Mouse (Mus musculus): ENCODE data around the gene Tnrc18. TPM values are rescaled to one million over a fixed set of nuclear protein-coding genes. Genes with fewer than 3 reads are reported as not detected.

The Tnrc18 gene
- polyA plus RNA-seq, 1 experiment = 48.6 TPM

DNA sequence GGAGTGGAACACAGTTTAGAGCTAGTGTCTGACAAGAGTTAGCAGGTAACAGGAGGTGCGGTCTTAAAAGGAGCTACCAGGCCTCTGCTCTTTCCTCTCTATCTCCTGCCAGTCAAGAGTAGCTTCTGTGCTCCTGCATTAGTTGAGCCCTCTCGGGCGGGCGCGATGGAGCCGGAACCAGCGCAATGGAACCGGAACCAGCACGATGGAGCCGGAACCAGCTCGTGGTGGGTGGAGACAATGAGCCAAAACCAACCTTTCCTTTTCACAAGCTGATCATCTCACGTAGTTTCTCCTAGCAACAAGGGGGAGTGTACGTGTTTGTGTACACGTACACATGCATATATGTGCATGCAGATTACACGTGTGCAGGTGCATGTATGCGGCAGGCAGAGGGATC, 89.2 kb downstream of the Tnrc18 start:
- TF ChIP-seq POLR2A (IDR thresholded peaks at IDR 0.05; ENCODE audit: control insufficient read depth, extremely low read depth, insufficient read depth, low read length, poor library complexity) = no peak
- TF ChIP-seq CTCF (IDR thresholded peaks at IDR 0.05; ENCODE audit: borderline replicate concordance, control insufficient read depth, extremely low read depth, insufficient read depth, low read length, poor library complexity) = no peak
- H3K4me1 ChIP-seq (replicated peaks; ENCODE audit: control insufficient read depth, insufficient read depth, low read length) = peaks cover 9% of the 10 kb centered on the region
- 98% methylated on average over 16 of the region's 16 CpGs for WGBS

DNA sequence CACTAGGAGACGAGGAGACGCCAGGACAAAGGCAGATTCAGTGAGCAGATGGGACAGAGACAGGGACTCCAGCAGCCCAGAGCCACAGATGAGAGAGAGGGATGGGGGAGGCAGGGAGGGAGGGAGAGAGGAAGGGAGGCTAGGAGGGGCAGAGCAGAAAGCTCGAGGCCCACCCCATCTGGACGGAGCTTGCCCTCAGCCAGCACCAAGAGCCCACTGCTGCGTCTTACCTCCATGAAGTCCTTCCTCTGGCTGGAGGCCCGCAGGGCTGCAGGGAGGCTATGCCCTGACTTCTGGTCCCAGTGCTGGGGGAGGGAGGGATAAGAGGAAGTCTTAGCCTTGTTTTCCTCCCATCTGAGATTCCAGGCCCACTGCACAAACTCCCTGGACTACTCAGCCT, 90.7 kb downstream of the Tnrc18 start:
- no peak for TF ChIP-seq POLR2A (IDR thresholded peaks at IDR 0.05; ENCODE audit: control insufficient read depth, extremely low read depth, insufficient read depth, low read length, poor library complexity)
- TF ChIP-seq CTCF (IDR thresholded peaks at IDR 0.05; ENCODE audit: borderline replicate concordance, control insufficient read depth, extremely low read depth, insufficient read depth, low read length, poor library complexity) = no peak
- Histone ChIP-seq H3K27ac (ENCODE audit: control insufficient read depth, insufficient read depth, low read length) (no peak overlapping the region), H3K4me3 (ENCODE audit: control insufficient read depth, insufficient read depth, low read length) (no peak overlapping the region), H3K4me1 (replicated peaks; ENCODE audit: control insufficient read depth, insufficient read depth, low read length) (peaks cover 9% of the 10 kb centered on the region), H3K36me3 (ENCODE audit: control insufficient read depth, insufficient read depth, low read length) (peaks cover under 1% of the 10 kb centered on the region; the same call in 1 of the 2 replicates), H3K27me3 (ENCODE audit: control insufficient read depth, insufficient read depth, low read length) (no peaks in the 10 kb centered on the region)
- WGBS = 96% methylated on average over 6 of the region's 6 CpGs
- no peak for DNase-seq

More for the DNA sequence above, 89.2 kb downstream of the Tnrc18 start:
- no peak overlapping the region for H3K4me3 ChIP-seq (ENCODE audit: control insufficient read depth, insufficient read depth, low read length)
- H3K27me3 ChIP-seq (ENCODE audit: control insufficient read depth, insufficient read depth, low read length) = no peaks in the 10 kb centered on the region
- no peak overlapping the region for H3K27ac ChIP-seq (ENCODE audit: control insufficient read depth, insufficient read depth, low read length)
- no peak for DNase-seq
- peaks cover 12% of the 10 kb centered on the region for H3K36me3 ChIP-seq (ENCODE audit: control insufficient read depth, insufficient read depth, low read length)

DNA sequence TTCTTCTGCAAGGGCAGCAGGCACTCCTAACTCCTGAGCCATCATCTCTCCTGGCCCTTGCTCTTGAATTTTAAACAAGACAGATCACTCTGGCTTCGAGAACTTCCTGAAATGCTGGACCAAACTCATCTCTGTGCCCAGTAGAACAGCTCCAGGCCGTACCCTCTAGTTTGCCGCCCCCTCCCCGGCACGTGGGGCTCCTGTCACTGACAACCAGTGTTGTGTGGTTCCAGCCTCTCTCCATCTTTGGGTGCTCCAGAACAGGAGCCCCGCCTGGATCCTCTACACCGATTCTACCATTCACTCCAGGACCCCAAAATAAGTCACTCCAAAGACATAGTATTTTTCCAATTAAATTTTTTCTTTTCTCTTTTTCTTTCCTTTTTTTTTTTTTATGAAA, 93.2 kb downstream of the Tnrc18 start:
- no peak for TF ChIP-seq POLR2A (IDR thresholded peaks at IDR 0.05; ENCODE audit: control insufficient read depth, extremely low read depth, insufficient read depth, low read length, poor library complexity)
- TF ChIP-seq CTCF (IDR thresholded peaks at IDR 0.05; ENCODE audit: borderline replicate concordance, control insufficient read depth, extremely low read depth, insufficient read depth, low read length, poor library complexity) = no peak
- WGBS = 96% methylated on average over 7 of the region's 7 CpGs
- no peak for DNase-seq
- Histone ChIP-seq H3K4me1 (replicated peaks; ENCODE audit: control insufficient read depth, insufficient read depth, low read length) (peaks cover 2% of the 10 kb centered on the region; the same call in 1 of the 2 replicates), H3K27ac (ENCODE audit: control insufficient read depth, insufficient read depth, low read length) (no peak overlapping the region), H3K27me3 (ENCODE audit: control insufficient read depth, insufficient read depth, low read length) (no peaks in the 10 kb centered on the region), H3K36me3 (ENCODE audit: control insufficient read depth, insufficient read depth, low read length) (no peaks in the 10 kb centered on the region), H3K4me3 (ENCODE audit: control insufficient read depth, insufficient read depth, low read length) (no peak overlapping the region)

DNA sequence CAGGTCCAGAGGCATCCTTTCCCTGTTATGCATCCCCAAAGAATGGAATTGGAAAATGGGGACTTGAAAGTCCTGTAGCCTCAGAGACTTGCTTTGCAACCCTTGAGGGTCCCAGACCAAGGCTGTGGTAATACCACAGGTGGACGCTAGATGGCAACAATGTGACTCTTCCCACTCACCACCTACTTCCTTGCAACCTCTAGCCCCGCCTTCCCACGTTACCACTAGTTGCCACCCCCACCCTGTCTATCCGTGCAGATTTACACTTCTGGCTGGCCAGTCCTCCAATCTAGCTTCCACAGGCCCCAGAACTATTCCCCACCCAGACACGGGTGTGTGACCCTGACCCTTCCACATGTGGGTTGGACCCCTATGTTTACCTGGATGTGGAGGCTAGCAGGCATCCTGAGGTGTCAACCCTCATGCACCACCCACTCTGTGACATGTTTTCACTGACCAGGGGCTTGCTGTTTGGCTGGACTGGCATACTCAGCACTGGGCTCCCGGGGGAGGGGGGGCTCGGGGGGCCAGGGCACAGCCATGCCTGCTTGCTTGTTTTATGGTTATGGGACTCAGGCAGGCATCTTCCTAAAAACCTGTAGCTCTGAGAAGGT, 93.8 kb downstream of the Tnrc18 start:
- WGBS = 15% methylated on average over 7 of the region's 7 CpGs
- peak; percentile 74 for DNase-seq
- Histone ChIP-seq H3K27ac (ENCODE audit: control insufficient read depth, insufficient read depth, low read length) (no peak overlapping the region), H3K36me3 (ENCODE audit: control insufficient read depth, insufficient read depth, low read length) (no peaks in the 10 kb centered on the region), H3K4me3 (ENCODE audit: control insufficient read depth, insufficient read depth, low read length) (no peak overlapping the region), H3K27me3 (ENCODE audit: control insufficient read depth, insufficient read depth, low read length) (no peaks in the 10 kb centered on the region), H3K4me1 (replicated peaks; ENCODE audit: control insufficient read depth, insufficient read depth, low read length) (peaks cover 2% of the 10 kb centered on the region; the same call in 1 of the 2 replicates)
- TF ChIP-seq CTCF (IDR thresholded peaks at IDR 0.05; ENCODE audit: borderline replicate concordance, control insufficient read depth, extremely low read depth, insufficient read depth, low read length, poor library complexity) = peak; percentile 73; the same call in 1 of the 2 replicates
- TF ChIP-seq POLR2A (IDR thresholded peaks at IDR 0.05; ENCODE audit: control insufficient read depth, extremely low read depth, insufficient read depth, low read length, poor library complexity) = no peak

DNA sequence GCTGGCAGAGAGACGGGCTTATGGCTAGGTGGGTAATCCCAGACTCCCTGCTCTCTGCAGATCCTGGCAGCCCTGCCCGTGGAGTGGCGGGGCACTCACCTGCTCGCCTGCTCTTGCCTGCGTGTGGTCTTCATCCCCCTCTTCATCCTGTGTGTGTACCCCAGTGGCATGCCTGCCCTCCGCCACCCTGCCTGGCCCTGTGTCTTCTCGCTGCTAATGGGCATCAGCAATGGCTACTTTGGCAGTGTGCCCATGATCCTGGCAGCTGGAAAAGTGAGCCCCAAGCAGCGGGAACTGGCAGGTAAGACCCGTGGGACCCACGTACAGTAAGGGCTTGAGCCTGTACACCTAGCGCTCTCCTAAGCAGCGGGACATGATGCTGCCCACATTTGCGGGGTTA, 97.6 kb downstream of the Tnrc18 start:
- Histone ChIP-seq H3K27me3 (ENCODE audit: control insufficient read depth, insufficient read depth, low read length) (no peaks in the 10 kb centered on the region), H3K36me3 (ENCODE audit: control insufficient read depth, insufficient read depth, low read length) (no peaks in the 10 kb centered on the region), H3K4me1 (replicated peaks; ENCODE audit: control insufficient read depth, insufficient read depth, low read length) (peaks cover 2% of the 10 kb centered on the region; the same call in 1 of the 2 replicates), H3K4me3 (ENCODE audit: control insufficient read depth, insufficient read depth, low read length) (no peak overlapping the region), H3K27ac (ENCODE audit: control insufficient read depth, insufficient read depth, low read length) (no peak overlapping the region)
- WGBS = 84% methylated on average over 13 of the region's 13 CpGs
- DNase-seq = no peak
- TF ChIP-seq CTCF (IDR thresholded peaks at IDR 0.05; ENCODE audit: borderline replicate concordance, control insufficient read depth, extremely low read depth, insufficient read depth, low read length, poor library complexity) = no peak
- TF ChIP-seq POLR2A (IDR thresholded peaks at IDR 0.05; ENCODE audit: control insufficient read depth, extremely low read depth, insufficient read depth, low read length, poor library complexity) = no peak

DNA sequence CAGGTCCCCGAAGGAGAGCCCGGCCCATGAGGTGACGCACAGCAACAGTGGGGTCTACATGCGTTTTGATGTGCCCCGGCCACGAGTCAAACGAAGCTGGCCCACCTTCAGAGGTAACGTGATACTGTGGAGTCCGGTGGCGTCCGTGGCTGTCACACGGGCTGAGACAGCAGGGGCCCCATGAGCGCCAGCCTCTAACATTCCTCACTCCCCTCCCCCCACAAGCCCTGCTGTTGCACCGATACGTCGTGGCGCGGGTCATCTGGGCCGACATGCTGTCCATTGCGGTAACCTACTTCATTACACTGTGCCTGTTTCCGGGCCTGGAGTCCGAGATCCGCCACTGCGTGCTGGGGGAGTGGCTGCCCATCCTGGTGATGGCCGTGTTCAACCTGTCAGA, 99.0 kb downstream of the Tnrc18 start:
- no peak for DNase-seq
- 73% methylated on average over 25 of the region's 25 CpGs for WGBS
- no peak for TF ChIP-seq CTCF (IDR thresholded peaks at IDR 0.05; ENCODE audit: borderline replicate concordance, control insufficient read depth, extremely low read depth, insufficient read depth, low read length, poor library complexity)
- TF ChIP-seq POLR2A (IDR thresholded peaks at IDR 0.05; ENCODE audit: control insufficient read depth, extremely low read depth, insufficient read depth, low read length, poor library complexity) = no peak
- no peaks in the 10 kb centered on the region for H3K4me1 ChIP-seq (replicated peaks; ENCODE audit: control insufficient read depth, insufficient read depth, low read length)
- H3K27ac ChIP-seq (ENCODE audit: control insufficient read depth, insufficient read depth, low read length) = no peak overlapping the region
- no peaks in the 10 kb centered on the region for H3K36me3 ChIP-seq (ENCODE audit: control insufficient read depth, insufficient read depth, low read length)
- H3K27me3 ChIP-seq (ENCODE audit: control insufficient read depth, insufficient read depth, low read length) = no peaks in the 10 kb centered on the region
- no peak overlapping the region for H3K4me3 ChIP-seq (ENCODE audit: control insufficient read depth, insufficient read depth, low read length)
